Mouse (Mus musculus) liver, adult 2 months (tissue): ENCODE results near the gene Vamp4.

ENCODE experiments used
- CTCF ChIP-seq: fragments of 200-500 bp; IDR thresholded peaks from 2 replicates; pipeline ENCODE4 v1.5.1; 2011; ENCODE audit warnings: low read depth, low read length, control low read depth
- POLR2A ChIP-seq: fragments of 200-500 bp; IDR thresholded peaks from 2 replicates; pipeline ENCODE4 v1.6.1; 2011; ENCODE audit warnings: low read length, control low read depth; ENCODE audit not compliant: insufficient read depth; ENCODE audit errors: extremely low read depth

- no peak for TF ChIP-seq POLR2A
- TF ChIP-seq CTCF, result no peak
These were observed 22.7 kb upstream of the Vamp4 start for GRCm38 (mm10) chr1:162547607-162548006.
